Mouse (Mus musculus) ES-Bruce4 (cell line): ENCODE measurements around the gene Pnliprp1. TPM values are rescaled to one million over a fixed set of nuclear protein-coding genes. Genes with fewer than 3 reads are reported as not detected.

ENCODE experiments used
- H3K27ac ChIP-seq: 2 replicates; pipeline ENCODE4 v1.5.1; 2012; ENCODE audit warnings: low read length, inconsistent platforms; ENCODE audit not compliant: insufficient read depth
- H3K27me3 ChIP-seq: 2 replicates; pipeline ENCODE4 v1.6.1; 2012; ENCODE audit warnings: mild to moderate bottlenecking, low read length, inconsistent platforms; ENCODE audit not compliant: control insufficient read depth, poor library complexity, insufficient read depth, severe bottlenecking
- H3K36me3 ChIP-seq: 2 replicates; pipeline ENCODE4 v1.6.1; 2012; ENCODE audit warnings: inconsistent platforms, mild to moderate bottlenecking, low read length, moderate library complexity; ENCODE audit not compliant: control insufficient read depth, poor library complexity, insufficient read depth, severe bottlenecking
- H3K4me1 ChIP-seq: one replicate; pipeline ENCODE4 v1.8.1; 2011; ENCODE audit warnings: low read length; ENCODE audit not compliant: control insufficient read depth, insufficient read depth
- H3K4me3 ChIP-seq: 2 replicates; pipeline ENCODE4 v1.5.1; 2011; ENCODE audit warnings: low read depth, mild to moderate bottlenecking, low read length
- H3K9ac ChIP-seq: 2 replicates; pipeline ENCODE4 v1.6.1; 2012; ENCODE audit warnings: low read depth, mild to moderate bottlenecking, inconsistent platforms; ENCODE audit not compliant: poor library complexity, severe bottlenecking
- H3K9me3 ChIP-seq: replicated peaks from 2 replicates; pipeline ENCODE4 v1.6.1; 2012; ENCODE audit warnings: mild to moderate bottlenecking, low read length, inconsistent platforms; ENCODE audit not compliant: control insufficient read depth, poor library complexity, insufficient read depth, severe bottlenecking
- CTCF ChIP-seq: IDR thresholded peaks from one replicate; pipeline ENCODE4 v1.8.1; 2011; ENCODE audit warnings: low read depth, low read length
- EP300 ChIP-seq: IDR thresholded peaks from 2 replicates; pipeline ENCODE4 v1.6.1; 2011; ENCODE audit warnings: low read depth, low read length; ENCODE audit not compliant: insufficient read depth
- POLR2A ChIP-seq: IDR thresholded peaks from one replicate; pipeline ENCODE4 v1.8.1; 2011; ENCODE audit warnings: low read length; ENCODE audit not compliant: insufficient read depth
- polyA plus RNA-seq: library from polyadenylated mRNA; stranded (reverse); fragments of >200 nt; gene quantifications from 2 replicates; pipeline ENCODE4 v1.2.4, GENCODE M21; 2011; ENCODE audit warnings: low read depth; ENCODE audit not compliant: missing spikeins, insufficient read depth, insufficient read length

The Pnliprp1 gene
- not detected in 2 replicates for polyA plus RNA-seq

GRCm38 (mm10) chr19:58728445-58729031 is at the start of gene Pnliprp1:
TSS of gene Pnliprp1 (plus strand) at chr19:58728887.
- no peaks in the 10 kb centered on the region for H3K9me3 ChIP-seq
- TF ChIP-seq POLR2A, result no peak
- TF ChIP-seq EP300, result no peak
- no peak for TF ChIP-seq CTCF
- no peak within 1 kb of the TSS for H3K9ac ChIP-seq
- no peaks in the 10 kb centered on the region for H3K27me3 ChIP-seq
- H3K4me3 ChIP-seq, result no peak within 1 kb of the TSS
- no peaks in the 10 kb centered on the region for H3K36me3 ChIP-seq
- H3K4me1 ChIP-seq, result no peaks in the 10 kb centered on the region
- H3K27ac ChIP-seq, result no peak within 1 kb of the TSS

- no peaks in the 10 kb centered on the region for H3K36me3 ChIP-seq
- H3K9ac ChIP-seq, result no peak overlapping the region
Observed at GRCm38 (mm10) chr19:58688933-58689332, 39.8 kb upstream of the Pnliprp1 start.

GRCm38 (mm10) chr19:58695314-58695713 is 33.4 kb upstream of the Pnliprp1 start:
- Histone ChIP-seq H3K4me1 (no peaks in the 10 kb centered on the region), H3K4me3 (no peak overlapping the region), H3K9me3 (peaks cover 6% of the 10 kb centered on the region; the same call in 1 of the 2 replicates), H3K27me3 (no peaks in the 10 kb centered on the region), H3K9ac (no peak overlapping the region), H3K27ac (no peak overlapping the region), H3K36me3 (no peaks in the 10 kb centered on the region)
- TF ChIP-seq POLR2A, result no peak
- TF ChIP-seq EP300, result no peak
- no peak for TF ChIP-seq CTCF

More at GRCm38 (mm10) chr19:58688933-58689332, 39.8 kb upstream of the Pnliprp1 start:
- no peaks in the 10 kb centered on the region for H3K4me1 ChIP-seq
- TF ChIP-seq CTCF (no peak), EP300 (no peak), POLR2A (no peak)
- H3K27me3 ChIP-seq, result no peaks in the 10 kb centered on the region
- no peak overlapping the region for H3K4me3 ChIP-seq
- H3K27ac ChIP-seq, result no peak overlapping the region
- H3K9me3 ChIP-seq, result no peaks in the 10 kb centered on the region

- Histone ChIP-seq H3K36me3 (no peaks in the 10 kb centered on the region), H3K4me3 (no peak overlapping the region), H3K9ac (no peak overlapping the region), H3K27ac (no peak overlapping the region), H3K27me3 (no peaks in the 10 kb centered on the region), H3K4me1 (no peaks in the 10 kb centered on the region), H3K9me3 (peaks cover 6% of the 10 kb centered on the region; the same call in 1 of the 2 replicates)
- TF ChIP-seq POLR2A (no peak), CTCF (no peak), EP300 (no peak)
Observed at GRCm38 (mm10) chr19:58696235-58696634, 32.5 kb upstream of the Pnliprp1 start.

- Histone ChIP-seq H3K9ac (no peak overlapping the region), H3K4me3 (no peak overlapping the region), H3K27me3 (no peaks in the 10 kb centered on the region), H3K4me1 (no peaks in the 10 kb centered on the region), H3K36me3 (no peaks in the 10 kb centered on the region), H3K9me3 (peaks cover 6% of the 10 kb centered on the region; the same call in 1 of the 2 replicates), H3K27ac (no peak overlapping the region)
- no peak for TF ChIP-seq POLR2A
- TF ChIP-seq CTCF, result no peak
- TF ChIP-seq EP300, result no peak
Observed at GRCm38 (mm10) chr19:58704556-58704955, 24.1 kb upstream of the Pnliprp1 start.

- H3K4me3 ChIP-seq, result no peak overlapping the region
- TF ChIP-seq POLR2A (no peak), EP300 (no peak), CTCF (no peak)
- no peak overlapping the region for H3K27ac ChIP-seq
- H3K4me1 ChIP-seq, result no peaks in the 10 kb centered on the region
- H3K9ac ChIP-seq, result no peak overlapping the region
- H3K27me3 ChIP-seq, result no peaks in the 10 kb centered on the region
- peaks cover 6% of the 10 kb centered on the region; the same call in 1 of the 2 replicates for H3K9me3 ChIP-seq
- H3K36me3 ChIP-seq, result no peaks in the 10 kb centered on the region
Observed at GRCm38 (mm10) chr19:58708611-58709010, 20.1 kb upstream of the Pnliprp1 start.
